Mouse (Mus musculus) brown adipose tissue, adult 24 weeks (tissue): ENCODE measurements around the gene Hspb7. TPM values are rescaled to one million over a fixed set of nuclear protein-coding genes. Genes with fewer than 3 reads are reported as not detected.
A peak's percentile ranks its signal among the peaks of the same experiment; 100 is the strongest.

Source experiments
- H3K27ac ChIP-seq: fragments of 200-500 bp; replicated peaks from 2 replicates; pipeline ENCODE4 v1.5.1; 2012; ENCODE audit warnings: low read depth, mild to moderate bottlenecking, low read length
- H3K4me1 ChIP-seq: fragments of 200-500 bp; 2 replicates; pipeline ENCODE4 v1.6.1; 2012; ENCODE audit warnings: low read length, mixed read lengths; ENCODE audit not compliant: control insufficient read depth, insufficient read depth, insufficient read length
- H3K4me3 ChIP-seq: fragments of 200-500 bp; 2 replicates; pipeline ENCODE4 v1.5.1; 2012; ENCODE audit warnings: low read depth, mild to moderate bottlenecking, low read length, moderate library complexity; ENCODE audit not compliant: insufficient read depth
- polyA plus RNA-seq: library from polyadenylated mRNA; stranded (reverse); fragments of >200 nt; gene quantifications from 2 replicates; pipeline ENCODE4 v1.2.4, GENCODE M21; 2012; ENCODE audit not compliant: missing spikeins, insufficient read depth, insufficient read length

The Hspb7 gene
- polyA plus RNA-seq, 1 experiment = 3.8 TPM

DNA sequence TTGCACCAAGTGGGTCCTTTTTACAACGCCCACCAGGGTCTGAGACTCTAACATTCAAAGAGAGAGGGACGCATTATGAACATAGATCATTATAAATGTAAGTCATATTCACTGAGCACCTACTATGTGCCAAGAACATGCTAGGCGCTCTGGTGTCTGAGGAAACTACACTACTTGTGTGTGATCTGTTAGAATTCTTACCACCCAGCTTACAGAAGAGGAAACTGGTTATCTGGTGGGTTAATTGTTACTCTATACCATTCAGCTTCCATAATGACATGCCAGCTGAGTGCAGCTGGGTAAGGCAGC is 15.3 kb upstream of the Hspb7 start:
- Histone ChIP-seq H3K4me1 (no peaks in the 10 kb centered on the region), H3K4me3 (no peak overlapping the region), H3K27ac (no peak overlapping the region)

GRCm38 (mm10) chr4:141406516-141407299 is 13.9 kb upstream of the Hspb7 start:
- no peaks in the 10 kb centered on the region for H3K4me1 ChIP-seq
- H3K4me3 ChIP-seq = no peak overlapping the region
- H3K27ac ChIP-seq = no peak overlapping the region

- Histone ChIP-seq H3K27ac (no peak overlapping the region), H3K4me3 (no peak overlapping the region), H3K4me1 (no peaks in the 10 kb centered on the region)
Measured at GRCm38 (mm10) chr4:141408577-141408976, 12.0 kb upstream of the Hspb7 start.

DNA sequence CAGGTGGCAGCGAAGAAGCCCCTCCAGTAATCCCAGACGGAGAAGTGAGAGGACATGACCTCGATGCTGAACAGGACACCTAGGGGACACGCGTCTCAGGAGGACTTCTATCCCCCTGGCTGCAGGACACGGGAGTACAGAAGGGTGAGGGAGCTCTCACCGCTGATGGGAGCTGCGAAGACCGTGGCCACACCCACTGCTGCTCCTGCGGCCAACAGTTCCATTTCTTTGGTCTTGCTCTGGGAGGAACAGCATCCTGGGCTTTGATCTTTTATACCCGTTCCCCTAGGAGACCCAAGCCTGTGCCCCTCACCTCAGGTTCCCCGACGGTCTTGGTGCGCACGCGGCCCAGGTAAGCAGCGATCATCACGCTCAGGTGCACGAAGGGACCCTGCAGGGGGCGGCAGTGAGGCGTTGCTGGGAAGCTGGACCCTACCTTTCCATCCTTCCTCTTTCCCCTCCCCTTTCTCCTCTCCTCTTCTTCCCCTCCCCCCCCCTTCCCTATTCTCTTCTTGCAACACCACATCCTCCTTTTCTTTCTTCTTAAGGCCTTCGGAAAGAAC is 9.1 kb upstream of the Hspb7 start:
- no peaks in the 10 kb centered on the region for H3K4me1 ChIP-seq
- H3K4me3 ChIP-seq = no peak overlapping the region
- H3K27ac ChIP-seq = no peak overlapping the region

DNA sequence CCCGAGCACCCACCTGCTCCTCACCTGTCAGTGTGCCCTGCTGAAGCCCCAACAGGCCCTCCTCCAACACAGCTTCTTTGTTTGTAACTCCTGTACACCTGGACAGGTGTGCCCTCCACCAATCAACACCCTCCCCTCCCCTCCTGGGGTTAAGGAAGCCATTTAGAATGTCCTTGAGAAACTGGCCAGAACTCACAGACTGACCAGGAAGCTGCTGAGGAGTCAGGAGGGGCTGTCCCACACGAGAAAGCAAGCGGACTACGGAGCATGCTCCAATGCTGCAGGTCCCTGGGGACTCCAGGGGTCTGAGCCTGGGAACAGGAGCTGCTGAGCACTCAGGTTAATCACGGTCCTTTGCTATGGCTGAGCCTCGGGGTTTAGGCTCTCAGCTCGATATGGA is 4.7 kb upstream of the Hspb7 start, which contains the start of gene Clcnkb:
Gene Clcnkb, minus strand, starts transcription at position 91 of the 400 bp plus-strand sequence.
- no peaks in the 10 kb centered on the region for H3K4me1 ChIP-seq
- no peak within 1 kb of the TSS for H3K4me3 ChIP-seq
- H3K27ac ChIP-seq = no peak within 1 kb of the TSS

DNA sequence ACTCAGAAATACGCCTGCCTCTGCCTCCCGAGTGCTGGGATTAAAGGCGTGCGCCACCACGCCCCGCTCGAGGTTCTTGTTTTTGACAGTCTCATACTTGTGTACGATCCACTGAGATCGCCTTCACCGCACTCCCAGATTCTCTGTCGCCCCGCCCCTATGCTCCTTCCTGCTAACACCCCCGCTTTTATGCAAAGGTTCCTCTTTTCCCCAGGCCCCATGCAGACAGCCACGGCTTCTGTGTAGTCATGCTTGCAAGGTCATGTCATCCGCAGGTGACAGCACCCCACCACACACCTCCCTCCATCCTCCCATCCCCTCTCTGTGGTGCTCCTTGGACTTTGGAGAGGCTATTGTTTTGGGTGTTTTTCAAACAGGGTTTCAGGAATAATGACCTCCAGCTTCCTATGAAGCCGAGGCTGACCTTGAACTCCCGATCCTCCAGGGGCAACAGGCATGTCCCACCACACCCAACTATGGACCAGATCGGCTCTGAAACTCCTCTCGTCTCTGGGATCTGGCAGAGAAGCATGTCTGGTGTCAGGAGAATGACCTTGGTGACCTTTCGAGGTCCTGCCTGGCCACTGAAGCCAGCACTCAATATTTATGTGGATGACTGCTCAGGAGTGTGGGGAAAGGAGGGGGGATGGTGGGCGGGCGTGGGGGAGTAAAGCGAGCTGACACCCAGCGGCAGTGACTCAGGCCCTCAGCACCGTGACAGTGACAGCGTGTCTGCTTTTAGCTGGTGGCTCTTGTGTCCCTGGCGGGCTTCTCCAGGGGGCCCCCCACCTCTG is 984 bp upstream of the Hspb7 start:
- no peak overlapping the region for H3K27ac ChIP-seq
- no peaks in the 10 kb centered on the region for H3K4me1 ChIP-seq
- H3K4me3 ChIP-seq = no peak overlapping the region

- Histone ChIP-seq H3K4me3 (no peak overlapping the region), H3K27ac (no peak overlapping the region), H3K4me1 (no peaks in the 10 kb centered on the region; the same call in 1 of the 2 replicates)
Measured at GRCm38 (mm10) chr4:141420886-141421285, 307 bp downstream of the Hspb7 start.

DNA sequence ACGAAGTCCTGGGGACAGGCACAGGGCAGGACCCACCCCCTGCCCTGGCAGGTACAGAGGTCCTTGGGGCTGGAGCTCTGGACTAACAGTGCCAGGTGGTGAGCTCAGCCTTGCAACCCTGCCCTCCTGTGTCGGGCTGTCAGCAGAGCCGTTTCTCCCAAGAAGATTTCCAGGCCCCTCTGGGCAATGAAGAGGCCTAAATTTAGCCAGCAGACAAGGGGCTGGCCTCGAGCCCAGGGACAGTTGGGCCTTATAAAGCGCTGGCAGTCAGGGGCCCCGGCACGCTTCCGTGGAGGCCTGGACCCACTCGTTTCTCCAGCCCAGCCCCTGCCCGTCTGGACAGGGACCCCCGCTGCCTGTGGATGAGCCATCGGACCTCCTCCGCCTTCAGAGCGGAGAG is 844 bp downstream of the Hspb7 start:
- Histone ChIP-seq H3K4me3 (no peak overlapping the region), H3K27ac (no peak overlapping the region; the same call in 1 of the 2 replicates), H3K4me1 (no peaks in the 10 kb centered on the region; the same call in 1 of the 2 replicates)

- H3K27ac ChIP-seq = no peak overlapping the region
- no peaks in the 10 kb centered on the region; the same call in 1 of the 2 replicates for H3K4me1 ChIP-seq
- no peak overlapping the region for H3K4me3 ChIP-seq
Measured at GRCm38 (mm10) chr4:141422841-141423240, 2.3 kb downstream of the Hspb7 start.

DNA sequence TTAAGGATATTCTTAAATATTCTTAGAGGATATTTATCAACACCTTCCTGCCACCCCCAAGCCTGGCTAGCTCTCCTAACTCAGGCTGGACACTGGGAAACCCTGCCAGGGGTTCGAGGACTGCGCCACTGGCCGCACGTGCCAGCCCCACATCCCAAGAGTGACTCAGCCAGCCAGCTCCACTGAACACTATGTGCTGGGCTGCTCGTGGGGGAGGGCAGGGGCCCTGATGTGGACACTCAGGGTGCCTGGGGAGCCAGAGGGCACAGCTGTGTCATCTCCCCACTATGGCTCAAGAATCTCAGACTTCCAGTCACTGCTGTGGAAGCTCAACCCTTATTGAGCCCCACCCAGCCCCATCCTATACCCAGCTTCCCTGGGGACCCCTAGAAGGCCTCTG is 2.7 kb downstream of the Hspb7 start:
- H3K27ac ChIP-seq = no peak overlapping the region
- no peak overlapping the region for H3K4me3 ChIP-seq
- H3K4me1 ChIP-seq = no peaks in the 10 kb centered on the region; the same call in 1 of the 2 replicates

DNA sequence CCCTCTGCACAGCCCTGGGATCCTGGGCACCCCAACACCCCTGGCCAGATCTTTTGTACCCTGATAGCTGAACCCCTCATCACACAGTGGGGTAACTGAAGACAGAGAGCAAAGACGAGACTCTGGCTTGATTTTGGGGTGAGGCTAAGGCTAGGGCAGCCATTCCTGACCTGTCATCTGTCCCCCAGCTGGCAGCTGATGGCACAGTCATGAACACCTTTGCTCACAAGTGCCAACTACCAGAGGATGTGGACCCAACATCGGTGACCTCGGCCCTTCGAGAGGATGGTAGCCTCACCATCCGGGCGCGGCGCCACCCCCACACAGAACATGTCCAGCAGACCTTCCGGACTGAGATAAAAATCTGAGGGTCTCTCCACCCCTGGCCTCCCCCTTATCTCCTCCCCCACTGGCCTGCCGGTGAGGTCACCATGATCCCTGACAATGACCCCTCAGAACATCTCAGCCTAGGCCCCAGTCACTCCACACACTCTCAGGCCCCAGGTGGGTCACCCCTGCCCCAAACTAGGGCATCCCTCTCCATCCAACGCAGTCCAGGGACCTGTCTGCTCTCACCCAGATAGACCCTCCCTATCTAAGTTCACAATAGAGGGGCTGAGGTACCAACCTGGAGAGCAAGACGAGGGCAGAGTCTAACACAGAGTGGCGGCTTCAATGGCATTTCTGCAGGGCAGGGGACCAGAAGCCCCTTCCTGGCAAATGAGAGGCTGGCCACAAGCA is 3.3 kb downstream of the Hspb7 start:
- Histone ChIP-seq H3K4me1 (no peaks in the 10 kb centered on the region; the same call in 1 of the 2 replicates), H3K27ac (no peak overlapping the region), H3K4me3 (no peak overlapping the region)

DNA sequence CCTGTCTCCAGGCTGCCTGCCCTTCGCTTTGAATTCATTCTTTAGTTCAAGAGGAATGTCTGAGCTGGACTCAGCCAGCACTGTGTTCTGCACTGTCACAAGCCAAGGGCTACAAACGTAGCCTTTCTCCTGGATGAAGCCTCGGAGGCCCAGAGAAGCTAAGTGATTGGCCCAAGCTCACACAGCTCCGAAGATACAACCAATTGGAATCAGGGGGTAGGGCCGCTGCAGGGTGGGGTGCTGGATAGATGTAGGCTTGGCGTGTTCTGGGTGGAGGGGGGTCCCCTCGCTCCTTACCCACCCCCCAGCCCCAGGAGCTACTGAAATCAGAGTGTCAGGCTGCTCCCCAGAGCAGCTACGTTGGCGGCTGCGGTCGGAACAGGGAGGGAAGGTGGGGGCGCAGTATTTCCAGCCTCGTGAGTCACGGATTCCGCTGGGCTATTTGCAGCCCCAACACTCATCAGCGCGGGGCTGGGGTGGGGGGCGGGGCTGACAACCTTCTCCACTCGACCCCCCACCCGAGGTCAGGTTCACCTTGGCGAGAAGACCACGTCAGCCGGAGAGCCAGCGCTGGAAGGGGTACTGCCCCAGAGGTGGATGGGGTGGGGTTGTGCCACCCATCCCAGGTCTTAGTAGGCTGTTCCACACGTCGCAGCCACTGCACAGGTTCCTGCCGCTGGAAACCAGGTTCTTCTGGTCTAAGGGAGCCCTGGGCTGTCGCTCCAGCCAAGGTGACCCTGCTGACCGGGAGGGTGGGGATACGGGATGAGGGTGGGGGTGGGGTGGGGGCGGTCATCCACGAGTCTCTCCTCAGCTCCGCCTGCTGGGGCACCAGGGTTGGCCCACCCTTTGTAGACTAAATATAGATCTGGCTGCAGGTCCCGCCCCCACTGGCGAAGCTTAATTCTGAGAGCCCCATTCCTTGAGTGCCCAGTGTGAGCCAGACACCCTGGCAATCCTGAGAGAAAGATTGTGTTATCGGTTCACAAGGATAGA is 5.2 kb downstream of the Hspb7 start:
- peak overlapping the region; percentile 23; the same call in 1 of the 2 replicates for H3K27ac ChIP-seq
- no peaks in the 10 kb centered on the region; the same call in 1 of the 2 replicates for H3K4me1 ChIP-seq
- peak overlapping the region; percentile 51 for H3K4me3 ChIP-seq

- H3K4me3 ChIP-seq = no peak overlapping the region
- no peak overlapping the region for H3K27ac ChIP-seq
Measured at GRCm38 (mm10) chr4:141426796-141427745, 6.5 kb downstream of the Hspb7 start.

More at GRCm38 (mm10) chr4:141426796-141427745, 6.5 kb downstream of the Hspb7 start:
- no peaks in the 10 kb centered on the region; the same call in 1 of the 2 replicates for H3K4me1 ChIP-seq
